18 mouse cellular contexts compared by ENCODE assay signal in genomic region chr19:25386679-25387470, GRCm38 (mm10).
DNase-seq lines count a peak whose midpoint lies in the region; ATAC-seq and TF ChIP-seq lines count a peak whose summit lies in the region.
"Had no signal": no experiment of that assay in that cellular context is flagged by ENCODE, and none has a peak within 500 bp of the region (broad histone marks: within the 10 kb centered on the region; RNA-seq: fewer than 3 reads in every experiment).

No protein-coding gene starts in this region.

- peak overlapping the region; percentile 54; the same call in 1 of the 2 replicates for H3K27ac ChIP-seq in gastrocnemius, adult 2 months
- peak overlapping the region; percentile 23; the same call in 1 of the 2 replicates for H3K27ac ChIP-seq in embryonic facial prominence, embryonic 14.5 days (replicated peaks; ENCODE audit: low read depth, low read length)
- peak overlapping the region; percentile 72 for H3K27ac ChIP-seq in heart, embryonic 12.5 days (ENCODE audit: poor library complexity, severe bottlenecking)
- H3K27ac ChIP-seq: forebrain, embryonic 10.5 days; hindbrain, embryonic 12.5 days; kidney, embryonic 15.5 days had no signal

- H3K4me1 ChIP-seq in embryonic facial prominence, embryonic 14.5 days (ENCODE audit: control insufficient read depth, insufficient read depth, low read length): peaks cover 15% of the 10 kb centered on the region
- peaks cover 59% of the 10 kb centered on the region for H3K4me1 ChIP-seq in heart, embryonic 12.5 days (replicated peaks)

- no peak overlapping the region for H3K9ac ChIP-seq in embryonic facial prominence, embryonic 14.5 days (ENCODE audit: low read depth, low read length)
- peak overlapping the region; percentile 55; the same call in 1 of the 2 replicates for H3K9ac ChIP-seq in heart, embryonic 12.5 days
- H3K9ac ChIP-seq: hindbrain, embryonic 12.5 days; kidney, embryonic 15.5 days had no signal

- 64% methylated on average over 16 of the region's 16 CpGs for WGBS in embryonic facial prominence, embryonic 14.5 days
- 40% methylated on average over 16 of the region's 16 CpGs for WGBS in heart, embryonic 12.5 days

- H3K36me3 ChIP-seq in embryonic facial prominence, embryonic 14.5 days (ENCODE audit: control insufficient read depth, insufficient read depth, low read length): no peaks in the 10 kb centered on the region
- H3K36me3 ChIP-seq in heart, embryonic 12.5 days: peaks cover 15% of the 10 kb centered on the region
- H3K36me3 ChIP-seq: hindbrain, embryonic 12.5 days; kidney, embryonic 15.5 days had no signal

- ATAC-seq in embryonic facial prominence, embryonic 14.5 days (ENCODE audit: low read depth): no peak
- ATAC-seq in heart, embryonic 12.5 days (ENCODE audit: insufficient number of reproducible peaks, low FRiP score): no peak
- no peak for ATAC-seq in monocyte, adult 5-6 weeks (replicated peaks; ENCODE audit: insufficient number of reproducible peaks, low FRiP score, low TSS enrichment, poor library complexity, severe bottlenecking)

- no peaks in the 10 kb centered on the region for H3K27me3 ChIP-seq in embryonic facial prominence, embryonic 14.5 days (replicated peaks; ENCODE audit: control insufficient read depth, insufficient read depth, low read length)
- no peaks in the 10 kb centered on the region for H3K27me3 ChIP-seq in heart, embryonic 12.5 days (replicated peaks)
- H3K27me3 ChIP-seq: CH12.LX; hindbrain, embryonic 12.5 days; kidney, embryonic 15.5 days had no signal

- DNase-seq in gastrocnemius, adult 2 months: no peak
- DNase-seq in gastrocnemius, postnatal 25 days: no peak
- DNase-seq in embryonic facial prominence, embryonic 14.5 days (ENCODE audit: low spot score): no peak
- DNase-seq in heart, postnatal 4 days: peak; percentile 58
- DNase-seq in cerebellum, adult 9-11 months: no peak
- DNase-seq in frontal cortex, postnatal 36 days (ENCODE audit: low spot score in 2 of 2): no peak
- DNase-seq: cerebellum, adult 11 months; cerebellum, postnatal 25 days; layer of hippocampus, postnatal 36 days; midbrain, embryonic 14.5 days; spleen, adult 18-20 months; thymus, postnatal 14 days had no signal

- TF ChIP-seq CTCF in gastrocnemius, adult 2 months (IDR thresholded peaks at IDR 0.05): no peak

- intact Hi-C loops in gastrocnemius, adult 2 months (cut with DNase I): no loop called here

- no peak overlapping the region for H3K4me2 ChIP-seq in embryonic facial prominence, embryonic 14.5 days (ENCODE audit: low read depth, low read length)
- peak overlapping the region; percentile 54 for H3K4me2 ChIP-seq in heart, embryonic 12.5 days
- H3K4me2 ChIP-seq: hindbrain, embryonic 12.5 days; kidney, embryonic 15.5 days had no signal

- H3K9me3 ChIP-seq in embryonic facial prominence, embryonic 14.5 days (ENCODE audit: control insufficient read depth, low read length): no peaks in the 10 kb centered on the region
- H3K9me3 ChIP-seq in heart, embryonic 12.5 days (replicated peaks): no peaks in the 10 kb centered on the region
- H3K9me3 ChIP-seq: forebrain, embryonic 10.5 days; hindbrain, embryonic 12.5 days; kidney, embryonic 15.5 days had no signal

- H3K4me3 ChIP-seq in gastrocnemius, adult 2 months: no peak overlapping the region
- H3K4me3 ChIP-seq in embryonic facial prominence, embryonic 14.5 days (ENCODE audit: low read depth, low read length): no peak overlapping the region
- H3K4me3 ChIP-seq in heart, embryonic 12.5 days: no peak overlapping the region
- H3K4me3 ChIP-seq: forebrain, embryonic 10.5 days; hindbrain, embryonic 12.5 days; kidney, embryonic 15.5 days had no signal
